ENCODE assay signal across 8 mouse cellular contexts in the genomic region with DNA sequence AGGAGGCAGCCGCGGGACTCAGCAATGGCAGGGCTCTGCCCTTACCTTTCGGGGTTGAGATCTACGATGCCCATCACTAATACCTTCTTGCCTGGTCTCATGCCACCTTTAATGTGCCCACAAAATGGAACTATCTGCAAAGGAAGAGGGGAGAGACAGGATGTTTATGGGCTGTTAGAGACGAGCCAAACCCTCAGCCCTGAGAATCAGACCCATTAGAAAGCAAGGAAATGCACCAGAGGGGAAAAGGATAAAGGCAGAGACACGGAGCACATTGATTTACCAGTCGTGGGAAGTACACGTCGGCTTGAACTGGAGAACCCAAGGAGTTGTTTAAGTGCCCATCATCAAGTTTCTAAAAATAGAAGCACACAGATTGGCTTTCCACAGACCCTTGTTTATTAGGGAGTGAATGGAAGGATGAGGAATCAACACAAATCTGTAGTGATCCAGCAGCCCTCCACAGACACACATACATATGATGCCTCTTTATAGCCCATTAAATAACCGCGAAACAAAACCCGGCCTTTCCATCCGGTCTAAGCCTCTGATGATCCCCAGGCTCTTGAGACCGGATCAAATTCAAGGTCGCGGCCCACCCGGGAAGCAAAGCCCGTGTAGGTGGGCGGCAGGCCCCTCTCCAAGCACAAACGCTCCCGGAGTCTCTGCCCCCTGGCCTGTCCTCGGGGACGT. TPM values are rescaled to one million over a fixed set of nuclear protein-coding genes. Genes with fewer than 3 reads are reported as not detected.
A peak's percentile ranks its signal among the peaks of the same experiment; 100 is the strongest.
DNase-seq lines count a peak whose midpoint lies in the region; ATAC-seq and TF ChIP-seq lines count a peak whose summit lies in the region.

No protein-coding gene starts in this region.

- H3K27me3 ChIP-seq in MEL (ENCODE audit: control insufficient read depth in 1 of 2, insufficient read depth in 2 of 2, low read length in 2 of 2): peaks cover 2 to 7% of the 10 kb centered on the region in 2 experiments
- peaks cover 39% of the 10 kb centered on the region for H3K27me3 ChIP-seq in forebrain, embryonic 10.5 days (ENCODE audit: poor library complexity, severe bottlenecking)
- no peaks in the 10 kb centered on the region for H3K27me3 ChIP-seq in intestine, postnatal 0 days (replicated peaks; ENCODE audit: control insufficient read depth, insufficient read depth, low read length)
- H3K27me3 ChIP-seq in stomach, embryonic 15.5 days (replicated peaks): no peaks in the 10 kb centered on the region

- no peak for ATAC-seq in intestine, postnatal 0 days
- ATAC-seq in stomach, embryonic 15.5 days (ENCODE audit: insufficient read depth, low FRiP score, low read depth): peak; percentile 14; the same call in 1 of the 2 replicates

- WGBS in forebrain, embryonic 10.5 days: 16% methylated on average over 23 of the region's 23 CpGs
- WGBS in intestine, postnatal 0 days: 7% methylated on average over 23 of the region's 23 CpGs
- WGBS in stomach, embryonic 15.5 days: 13% methylated on average over 23 of the region's 23 CpGs

- no peak for TF ChIP-seq RAD21 in MEL (IDR thresholded peaks at IDR 0.05; ENCODE audit: low read depth, low read length)

- H3K27ac ChIP-seq in gastrocnemius, adult 2 months: peak overlapping the region; percentile 96
- no peak overlapping the region; the same call in 1 of the 2 replicates for H3K27ac ChIP-seq in MEL (ENCODE audit: control insufficient read depth, low read depth, low read length)
- H3K27ac ChIP-seq in forebrain, embryonic 10.5 days: peak overlapping the region; percentile 97
- H3K27ac ChIP-seq in intestine, postnatal 0 days (ENCODE audit: low read depth, low read length): peak overlapping the region; percentile 98
- H3K27ac ChIP-seq in stomach, embryonic 15.5 days: peak overlapping the region; percentile 88

- TF ChIP-seq POLR2A in MEL (IDR thresholded peaks at IDR 0.05; ENCODE audit: control insufficient read depth in 1 of 2, insufficient read depth in 1 of 2, low read depth in 1 of 2, low read length in 2 of 2, poor library complexity in 1 of 2): no peak

- peak; percentile 38 for DNase-seq in gastrocnemius, adult 2 months
- no peak for DNase-seq in gastrocnemius, postnatal 10 days
- peak; percentile 61 for DNase-seq in MEL (ENCODE audit: low read depth, low spot score)
- DNase-seq in forebrain, embryonic 10.5 days (ENCODE audit: extremely low spot score, low spot score): no peak
- peak; percentile 23 for DNase-seq in lung, postnatal 10 days
- DNase-seq in thymus, postnatal 4 days: no peak

- peak overlapping the region; percentile 85 for H3K4me2 ChIP-seq in intestine, postnatal 0 days (replicated peaks; ENCODE audit: low read depth)
- H3K4me2 ChIP-seq in stomach, embryonic 15.5 days: peak overlapping the region; percentile 88

- peaks cover 0 to 9% of the 10 kb centered on the region in 2 experiments; a peak in 3 of 4 replicates for H3K4me1 ChIP-seq in MEL (ENCODE audit: control insufficient read depth in 1 of 2, insufficient read depth in 2 of 2, low read length in 2 of 2)
- peaks cover 40% of the 10 kb centered on the region for H3K4me1 ChIP-seq in forebrain, embryonic 10.5 days
- peaks cover 3% of the 10 kb centered on the region; the same call in 1 of the 2 replicates for H3K4me1 ChIP-seq in intestine, postnatal 0 days (replicated peaks; ENCODE audit: control insufficient read depth, insufficient read depth, low read length)
- H3K4me1 ChIP-seq in stomach, embryonic 15.5 days: peaks cover 13% of the 10 kb centered on the region

- no peak for TF ChIP-seq CTCF in gastrocnemius, adult 2 months (IDR thresholded peaks at IDR 0.05)
- TF ChIP-seq CTCF in MEL (IDR thresholded peaks at IDR 0.05 in 2 of 3, conservative IDR thresholded peaks at IDR 0.05 in 1 of 3; ENCODE audit: control insufficient read depth in 1 of 3, insufficient read depth in 1 of 3, low read depth in 2 of 3, low read length in 3 of 3, poor library complexity in 1 of 3, severe bottlenecking in 1 of 3): no peak
- no peak for TF ChIP-seq CTCF in intestine, postnatal 0 days (IDR thresholded peaks at IDR 0.05; ENCODE audit: low read depth)

- TF ChIP-seq EP300 in MEL (IDR thresholded peaks at IDR 0.05; ENCODE audit: low read depth in 1 of 2, low read length in 2 of 2): no peak

- H3K9ac ChIP-seq in MEL (ENCODE audit: control insufficient read depth, low read depth, low read length, poor library complexity, severe bottlenecking): peak overlapping the region; percentile 91
- H3K9ac ChIP-seq in intestine, postnatal 0 days (ENCODE audit: low read depth, low read length): peak overlapping the region; percentile 96
- peak overlapping the region; percentile 90 for H3K9ac ChIP-seq in stomach, embryonic 15.5 days

- H3K36me3 ChIP-seq in MEL (ENCODE audit: control insufficient read depth in 1 of 2, insufficient read depth in 2 of 2, low read length in 2 of 2): peaks cover 5 to 6% of the 10 kb centered on the region in 2 experiments; a peak in 3 of 4 replicates
- H3K36me3 ChIP-seq in forebrain, embryonic 10.5 days (replicated peaks): peaks cover 42% of the 10 kb centered on the region
- peaks cover 9% of the 10 kb centered on the region; the same call in 1 of the 2 replicates for H3K36me3 ChIP-seq in intestine, postnatal 0 days (ENCODE audit: control insufficient read depth, insufficient read depth)
- H3K36me3 ChIP-seq in stomach, embryonic 15.5 days: no peaks in the 10 kb centered on the region

- intact Hi-C loops in gastrocnemius, adult 2 months (cut with DNase I): loop anchor here (10.0 kb wide), 1 partner anchor 85 kb away; the partner anchor contains the start of gene Aftph

- H3K9me3 ChIP-seq in MEL (replicated peaks; ENCODE audit: insufficient read depth, low read length): no peaks in the 10 kb centered on the region
- H3K9me3 ChIP-seq in forebrain, embryonic 10.5 days: no peaks in the 10 kb centered on the region
- H3K9me3 ChIP-seq in intestine, postnatal 0 days (ENCODE audit: control insufficient read depth): no peaks in the 10 kb centered on the region
- no peaks in the 10 kb centered on the region for H3K9me3 ChIP-seq in stomach, embryonic 15.5 days

- peak overlapping the region; percentile 98 for H3K4me3 ChIP-seq in gastrocnemius, adult 2 months
- peak overlapping the region; percentile 75 to 100 for H3K4me3 ChIP-seq in MEL (ENCODE audit: control insufficient read depth in 1 of 2, insufficient read depth in 1 of 2, low read depth in 2 of 2, low read length in 2 of 2)
- H3K4me3 ChIP-seq in forebrain, embryonic 10.5 days: peak overlapping the region; percentile 94
- peak overlapping the region; percentile 95 for H3K4me3 ChIP-seq in intestine, postnatal 0 days (ENCODE audit: low read depth, low read length)
- H3K4me3 ChIP-seq in stomach, embryonic 15.5 days (replicated peaks): peak overlapping the region; percentile 94

- peaks cover 8% of the 10 kb centered on the region for H3K79me2 ChIP-seq in MEL (ENCODE audit: control insufficient read depth, insufficient read depth, low read length, poor library complexity)

TF ChIP-seq in MEL, 35 proteins besides CTCF, POLR2A, EP300 and RAD21:
- TF ChIP-seq MEF2A (IDR thresholded peaks at IDR 0.05; ENCODE audit: extremely low read depth, insufficient replicate concordance, low read depth, low read length, poor library complexity, severe bottlenecking) (peak; percentile 58; the same call in 1 of the 2 replicates), MXI1 (IDR thresholded peaks at IDR 0.05; ENCODE audit: low read depth, low read length) (no peak), USF1 (IDR thresholded peaks at IDR 0.05; ENCODE audit: low read depth, low read length) (no peak), ZMIZ1 (IDR thresholded peaks at IDR 0.05; ENCODE audit: low read depth, low read length) (no peak), E2F4 (IDR thresholded peaks at IDR 0.05; ENCODE audit: borderline replicate concordance, low read depth, low read length) (0 out of 2 replicates have a peak, but pooled peaks have one; percentile 31), RCOR1 (IDR thresholded peaks at IDR 0.05; ENCODE audit: low read depth, low read length) (no peak), MAFK (IDR thresholded peaks at IDR 0.05; ENCODE audit: borderline replicate concordance, low read depth, low read length) (no peak), ZC3H11A (IDR thresholded peaks at IDR 0.05; ENCODE audit: low read depth, low read length) (no peak), SIN3A (IDR thresholded peaks at IDR 0.05; ENCODE audit: low read length) (peak; percentile 18; the same call in 1 of the 2 replicates)

RNA-seq across cellular contexts. Expression of gene Lgalsl, which starts 0.7 kb away (rescaled TPM):
- 10 to 100 TPM; 72.0 to 79.2 TPM for total RNA-seq in gastrocnemius, adult 2 months (2021)
- total RNA-seq in gastrocnemius, postnatal 10 days (2021): 10 to 100 TPM; 61.6 to 64.2 TPM
- 14.5 and 21.1 TPM in 2 replicates for total RNA-seq in MEL (2012; rRNA removed)
- polyA plus RNA-seq in MEL (2012; ENCODE audit: insufficient read depth in 1 of 2, insufficient read length in 2 of 2, low read depth in 1 of 2, low replicate concordance in 2 of 2, missing spikeins in 1 of 2): 10 to 100 TPM in 1 of 2 experiments, not detected in 1; 11.9 TPM
- polyA plus RNA-seq in forebrain, embryonic 10.5 days (2016; fragmentation: Nextera tagmentation; extraction: Ambion mirVana): 26.5 and 27.2 TPM in 2 replicates
- 16.5 and 16.7 TPM in 2 replicates for polyA plus RNA-seq in intestine, postnatal 0 days (2015; fragmentation: Nextera tagmentation; extraction: Ambion mirVana)
- polyA plus RNA-seq in stomach, embryonic 15.5 days (2015; fragmentation: Nextera tagmentation; extraction: Ambion mirVana): 34.0 and 36.5 TPM in 2 replicates

Comparison
In these comparisons a context has a peak if more than half of its experiments do, and no peak if none do; other contexts are left out.
1. DNase-seq: peak in gastrocnemius, adult 2 months (single experiment), MEL (single experiment) and lung, postnatal 10 days (single experiment); none in gastrocnemius, postnatal 10 days (single experiment), forebrain, embryonic 10.5 days (single experiment) and thymus, postnatal 4 days (single experiment).
2. Peak in every context shown above with its lines, with median percentiles within 50 percentile points of each other: H3K4me3 ChIP-seq and H3K9ac ChIP-seq.